Mouse (Mus musculus): ENCODE data around the gene Dab1. TPM values are rescaled to one million over a fixed set of nuclear protein-coding genes. Genes with fewer than 3 reads are reported as not detected.
A peak's percentile ranks its signal among the peaks of the same experiment; 100 is the strongest.

Dab1 gene
- polyA plus RNA-seq, 1 experiment from 2014 or later: 69.6 TPM

DNA sequence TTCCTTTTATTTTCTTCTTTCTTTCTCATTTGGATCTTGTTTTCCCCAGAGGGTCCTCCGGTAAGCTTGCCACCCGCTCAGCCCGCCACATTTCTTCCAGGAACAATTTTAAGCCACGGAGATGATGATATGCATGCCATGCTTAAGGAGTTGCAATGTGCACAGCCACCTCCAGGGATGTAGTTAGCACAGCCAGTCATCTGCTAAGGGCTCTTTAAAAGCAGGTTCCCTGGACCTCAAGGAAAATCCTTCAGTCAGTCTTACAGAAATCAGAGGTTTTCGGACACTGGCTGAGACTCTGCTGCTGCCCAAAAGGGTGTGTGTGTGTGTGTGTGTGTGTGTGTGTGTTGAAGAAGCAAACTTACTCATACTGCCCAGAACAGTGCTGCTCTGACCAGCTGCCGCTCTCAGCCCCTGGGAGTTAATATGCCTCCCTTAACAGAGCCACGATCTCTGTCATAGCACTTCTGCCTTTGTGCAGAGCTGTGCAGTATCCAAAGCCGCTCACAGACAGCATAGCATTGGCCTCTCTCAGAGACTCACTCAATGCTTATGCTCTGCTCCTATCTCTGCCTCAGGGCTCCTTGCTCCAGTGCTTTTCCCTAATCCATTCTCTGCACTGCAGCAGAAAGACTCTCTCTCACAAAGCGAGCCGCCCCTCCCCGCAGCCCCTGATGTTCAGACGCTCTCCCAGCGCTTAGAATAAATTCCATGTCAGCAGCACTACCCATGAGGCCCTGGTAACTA, 1141.9 kb downstream of the Dab1 start:
- Histone ChIP-seq H3K9me3 (no peaks in the 10 kb centered on the region), H3K9ac (peak overlapping the region; percentile 43; the same call in 1 of the 2 replicates), H3K36me3 (no peaks in the 10 kb centered on the region), H3K4me2 (peak overlapping the region; percentile 15; the same call in 1 of the 2 replicates), H3K4me3 (no peak overlapping the region), H3K27me3 (no peaks in the 10 kb centered on the region; the same call in 1 of the 2 replicates), H3K27ac (peak overlapping the region; percentile 78), H3K4me1 (replicated peaks) (peaks cover 18% of the 10 kb centered on the region)
- 45% methylated on average over 13 of the region's 13 CpGs for WGBS
- peak; percentile 92 for ATAC-seq (ENCODE audit: low FRiP score)

DNA sequence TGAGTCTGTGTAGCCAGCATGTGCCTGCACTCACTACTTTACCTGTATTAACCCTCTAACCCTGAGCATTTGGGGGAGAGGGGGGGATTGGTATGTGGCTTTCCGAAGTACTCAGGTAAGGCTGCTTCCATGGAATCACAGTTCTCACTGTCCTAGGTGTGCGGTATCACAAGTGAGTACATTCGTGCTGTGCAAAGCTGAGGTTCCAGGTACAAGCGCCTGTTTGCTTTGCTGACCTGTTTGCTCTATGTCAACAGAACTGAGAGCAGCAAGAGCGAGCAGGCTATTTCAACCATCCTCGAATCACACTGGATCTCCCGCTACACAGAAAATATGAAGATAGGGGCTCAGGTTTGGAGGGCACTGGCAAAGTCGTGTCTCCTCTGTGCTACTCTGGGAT, 1146.9 kb downstream of the Dab1 start, which contains the start of gene C8b:
C8b (plus strand) TSS at position 253 of the 400 bp plus-strand sequence.
- ATAC-seq (ENCODE audit: low FRiP score): no peak
- peaks cover 3% of the 10 kb centered on the region; the same call in 1 of the 2 replicates for H3K9me3 ChIP-seq
- H3K4me2 ChIP-seq: no peak within 1 kb of the TSS
- WGBS: 95% methylated on average over 8 of the region's 8 CpGs
- H3K4me1 ChIP-seq (replicated peaks): peaks cover 13% of the 10 kb centered on the region
- H3K9ac ChIP-seq: no peak within 1 kb of the TSS
- H3K4me3 ChIP-seq: no peak within 1 kb of the TSS
- H3K27me3 ChIP-seq: no peaks in the 10 kb centered on the region; the same call in 1 of the 2 replicates
- no peak within 1 kb of the TSS for H3K27ac ChIP-seq
- no peaks in the 10 kb centered on the region for H3K36me3 ChIP-seq

DNA sequence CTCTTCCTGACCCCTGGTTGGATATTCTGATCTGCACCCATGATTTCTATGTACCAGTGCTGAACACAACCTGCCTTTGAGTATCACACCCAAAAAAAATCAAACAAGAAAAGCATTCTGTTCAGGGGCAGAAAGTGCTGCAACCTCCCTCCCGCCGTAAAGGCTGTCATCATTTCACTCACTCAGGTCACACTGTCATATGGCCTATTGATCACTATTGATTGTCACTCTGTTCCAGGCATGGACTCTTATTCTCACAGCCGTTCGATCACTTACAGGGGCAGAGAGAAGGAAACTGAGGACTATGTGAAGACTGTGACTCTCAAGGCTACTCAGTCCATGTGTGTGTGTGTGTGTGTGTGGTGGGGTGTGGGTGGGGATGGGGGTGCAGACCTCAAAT, 1149.0 kb downstream of the Dab1 start:
- Histone ChIP-seq H3K27ac (no peak overlapping the region), H3K4me3 (no peak overlapping the region), H3K4me2 (no peak overlapping the region), H3K9me3 (peaks cover 3% of the 10 kb centered on the region; the same call in 1 of the 2 replicates), H3K4me1 (replicated peaks) (peaks cover 6% of the 10 kb centered on the region), H3K9ac (no peak overlapping the region), H3K36me3 (no peaks in the 10 kb centered on the region), H3K27me3 (no peaks in the 10 kb centered on the region)
- no peak for ATAC-seq (ENCODE audit: low FRiP score)
- 80% methylated on average over 4 of the region's 4 CpGs for WGBS

DNA sequence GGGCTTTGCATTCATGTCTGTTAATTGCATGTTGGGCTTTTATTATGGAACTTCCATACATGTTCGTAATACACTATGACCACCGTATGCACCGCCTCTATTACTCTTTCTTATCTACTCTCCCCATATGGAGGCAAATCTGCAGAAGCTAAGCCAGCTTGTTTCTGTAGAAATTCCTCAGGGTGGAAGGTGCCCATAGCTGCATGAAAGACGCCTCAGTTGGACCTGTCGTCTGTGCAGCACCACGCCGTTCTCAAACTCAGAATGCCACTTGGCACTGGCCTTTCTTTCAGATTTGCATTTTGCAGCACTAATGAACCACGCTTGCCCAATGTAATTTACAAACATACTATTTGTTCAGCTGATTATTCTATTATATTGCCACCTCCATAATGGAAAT, 1150.4 kb downstream of the Dab1 start:
- no peak overlapping the region for H3K4me2 ChIP-seq
- 83% methylated on average over 8 of the region's 8 CpGs for WGBS
- H3K9ac ChIP-seq: no peak overlapping the region
- no peak for ATAC-seq (ENCODE audit: low FRiP score)
- H3K36me3 ChIP-seq: no peaks in the 10 kb centered on the region
- H3K4me1 ChIP-seq (replicated peaks): peaks cover 6% of the 10 kb centered on the region
- peaks cover 3% of the 10 kb centered on the region; the same call in 1 of the 2 replicates for H3K9me3 ChIP-seq
- H3K4me3 ChIP-seq: no peak overlapping the region
- no peaks in the 10 kb centered on the region for H3K27me3 ChIP-seq
- no peak overlapping the region for H3K27ac ChIP-seq

DNA sequence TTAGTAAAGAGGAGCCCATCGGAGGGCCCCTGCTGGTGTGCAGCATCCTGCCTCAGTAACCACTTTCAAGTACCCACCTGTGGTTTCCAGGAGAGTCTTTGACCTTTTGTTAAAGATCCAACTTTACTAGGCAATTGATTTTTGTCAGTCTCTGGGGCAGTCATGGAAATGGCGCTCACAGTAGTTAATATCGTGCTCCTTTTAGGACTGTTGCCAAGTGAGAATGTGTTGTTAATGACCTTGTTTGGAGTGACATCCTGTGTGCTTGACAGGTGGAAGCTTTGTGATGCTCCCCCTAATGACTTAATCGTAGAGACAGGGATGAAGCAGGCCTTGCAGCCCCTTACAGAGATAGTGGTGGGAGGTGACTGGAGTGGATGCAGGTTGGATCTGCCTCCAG, 1151.2 kb downstream of the Dab1 start:
- no peak overlapping the region for H3K27ac ChIP-seq
- no peaks in the 10 kb centered on the region for H3K36me3 ChIP-seq
- 61% methylated on average over 4 of the region's 4 CpGs for WGBS
- no peaks in the 10 kb centered on the region for H3K27me3 ChIP-seq
- H3K4me2 ChIP-seq: no peak overlapping the region
- no peak overlapping the region for H3K9ac ChIP-seq
- peaks cover 6% of the 10 kb centered on the region for H3K4me1 ChIP-seq (replicated peaks)
- H3K9me3 ChIP-seq: peaks cover 3% of the 10 kb centered on the region; the same call in 1 of the 2 replicates
- H3K4me3 ChIP-seq: no peak overlapping the region
- no peak for ATAC-seq (ENCODE audit: low FRiP score)

DNA sequence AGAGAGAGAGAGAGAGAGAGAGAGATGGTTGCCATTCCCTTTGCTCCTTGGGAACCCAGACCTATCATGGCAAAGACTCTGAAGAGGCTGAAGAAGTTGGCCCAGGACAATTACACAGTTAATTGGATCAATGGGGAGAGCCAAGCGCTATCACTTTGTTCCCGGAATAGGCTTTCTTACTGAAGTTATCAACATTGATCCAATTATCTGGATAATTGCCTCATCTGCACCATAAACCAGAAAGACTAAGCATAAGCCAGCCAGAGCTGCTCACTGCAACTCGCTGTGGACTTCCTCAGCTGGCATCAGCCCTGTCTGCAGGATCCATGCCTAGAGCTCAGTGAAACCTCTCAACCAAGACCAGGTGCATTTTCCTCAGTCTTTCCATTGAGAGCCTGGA, 1156.4 kb downstream of the Dab1 start:
- Histone ChIP-seq H3K4me1 (replicated peaks) (no peaks in the 10 kb centered on the region), H3K9me3 (no peaks in the 10 kb centered on the region), H3K4me2 (no peak overlapping the region), H3K27ac (no peak overlapping the region), H3K4me3 (no peak overlapping the region), H3K27me3 (no peaks in the 10 kb centered on the region), H3K9ac (no peak overlapping the region), H3K36me3 (no peaks in the 10 kb centered on the region)
- 67% methylated on average over 3 of the region's 3 CpGs for WGBS
- ATAC-seq (ENCODE audit: low FRiP score): no peak

DNA sequence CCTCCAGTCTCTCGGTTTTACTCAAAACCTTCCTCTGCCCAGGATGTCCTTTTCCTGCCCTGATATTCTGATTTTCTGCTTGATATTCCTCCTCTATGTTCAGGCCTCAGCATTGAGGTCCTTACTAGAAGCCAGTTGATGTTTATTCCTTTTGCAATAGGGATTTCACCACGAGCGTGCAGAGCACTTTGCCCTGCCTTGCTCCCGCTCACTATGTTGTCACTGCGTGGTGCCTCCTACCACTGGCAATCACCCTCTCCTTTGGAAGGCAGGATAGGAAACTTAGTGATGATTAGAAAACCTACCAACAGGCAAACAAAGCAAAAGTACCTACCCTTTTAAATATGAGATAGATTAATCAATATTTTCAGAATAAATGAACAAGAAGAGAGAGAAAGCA, 1160.3 kb downstream of the Dab1 start:
- H3K9me3 ChIP-seq: no peaks in the 10 kb centered on the region
- 87% methylated on average over 5 of the region's 5 CpGs for WGBS
- no peak for ATAC-seq (ENCODE audit: low FRiP score)
- no peak overlapping the region for H3K4me3 ChIP-seq
- H3K36me3 ChIP-seq: no peaks in the 10 kb centered on the region
- no peaks in the 10 kb centered on the region for H3K27me3 ChIP-seq
- no peak overlapping the region for H3K4me2 ChIP-seq
- H3K4me1 ChIP-seq (replicated peaks): no peaks in the 10 kb centered on the region
- no peak overlapping the region for H3K9ac ChIP-seq
- H3K27ac ChIP-seq: no peak overlapping the region

DNA sequence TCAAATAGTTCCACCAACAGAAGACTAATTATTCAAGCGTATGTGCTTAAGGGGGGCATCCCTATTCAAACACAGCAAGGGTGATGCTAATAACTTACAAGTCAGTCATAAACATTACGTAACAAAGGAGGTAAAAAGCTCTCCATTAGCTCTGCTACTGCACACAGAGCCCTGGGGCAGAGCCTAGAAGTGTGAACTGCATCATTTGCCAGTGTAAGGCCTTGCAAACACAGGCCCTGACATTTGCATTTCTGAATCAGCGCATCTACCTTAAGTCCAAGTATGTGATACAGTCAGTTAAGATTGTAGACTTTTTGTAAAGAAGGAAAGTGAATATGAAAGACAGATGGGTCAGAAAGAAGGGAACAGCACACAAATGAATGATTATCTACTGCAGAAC, 1162.3 kb downstream of the Dab1 start:
- Histone ChIP-seq H3K9ac (no peak overlapping the region), H3K27me3 (no peaks in the 10 kb centered on the region), H3K4me1 (replicated peaks) (no peaks in the 10 kb centered on the region), H3K36me3 (no peaks in the 10 kb centered on the region), H3K27ac (no peak overlapping the region), H3K9me3 (no peaks in the 10 kb centered on the region), H3K4me3 (no peak overlapping the region), H3K4me2 (no peak overlapping the region)
- ATAC-seq (ENCODE audit: low FRiP score): no peak
- 86% methylated on average over 3 of the region's 3 CpGs for WGBS

DNA sequence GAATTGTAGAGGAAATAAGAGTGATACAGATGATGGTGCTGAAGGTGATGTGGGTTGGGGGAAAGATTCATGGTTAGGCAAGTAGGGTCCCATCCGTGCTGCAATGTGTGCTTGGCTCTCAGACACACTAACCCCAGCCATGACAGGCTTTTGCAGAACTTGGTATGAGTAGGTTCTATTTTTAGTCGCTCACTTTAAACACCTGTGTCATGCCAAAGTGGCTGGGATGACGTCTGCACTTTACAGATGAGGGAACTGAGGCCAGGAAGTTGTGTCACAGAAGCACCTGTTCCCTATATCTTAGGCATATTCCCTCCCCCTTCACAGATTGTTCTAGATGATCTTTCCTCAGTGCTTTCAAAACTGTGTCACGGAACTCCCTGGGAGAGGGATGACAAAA, 1163.2 kb downstream of the Dab1 start:
- Histone ChIP-seq H3K4me1 (replicated peaks) (no peaks in the 10 kb centered on the region), H3K36me3 (no peaks in the 10 kb centered on the region), H3K4me3 (no peak overlapping the region), H3K9me3 (no peaks in the 10 kb centered on the region), H3K4me2 (no peak overlapping the region), H3K27ac (no peak overlapping the region), H3K9ac (no peak overlapping the region), H3K27me3 (no peaks in the 10 kb centered on the region)
- ATAC-seq (ENCODE audit: low FRiP score): no peak
- 93% methylated on average over 4 of the region's 4 CpGs for WGBS

DNA sequence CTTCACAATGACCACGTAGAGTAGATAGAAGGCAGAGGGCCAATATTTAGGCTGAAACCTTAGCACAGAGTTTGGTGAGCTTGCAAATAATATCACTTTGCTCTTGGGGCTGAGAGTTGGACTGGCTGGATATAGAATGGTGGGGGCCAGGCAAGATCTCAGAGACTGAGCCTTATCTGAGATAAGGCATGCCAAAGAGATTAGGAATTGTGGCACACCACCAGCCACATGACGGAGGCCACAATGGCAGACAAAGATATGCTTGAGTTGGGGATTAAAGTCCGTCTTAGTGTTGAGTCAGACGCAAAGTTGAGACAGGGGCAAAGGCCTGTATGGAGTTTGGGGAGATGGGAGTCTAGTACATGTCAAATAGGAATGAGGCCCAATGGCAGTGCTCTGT, 1173.0 kb downstream of the Dab1 start:
- Histone ChIP-seq H3K27me3 (no peaks in the 10 kb centered on the region), H3K4me1 (replicated peaks) (no peaks in the 10 kb centered on the region; the same call in 1 of the 2 replicates), H3K9me3 (no peaks in the 10 kb centered on the region), H3K27ac (no peak overlapping the region), H3K4me2 (no peak overlapping the region), H3K9ac (no peak overlapping the region), H3K4me3 (no peak overlapping the region), H3K36me3 (no peaks in the 10 kb centered on the region)
- 96% methylated on average over 4 of the region's 4 CpGs for WGBS
- no peak for ATAC-seq (ENCODE audit: low FRiP score)
